Mouse (Mus musculus): Measurements from ENCODE around the gene Slc22a17.

Slc22a17 gene

DNA sequence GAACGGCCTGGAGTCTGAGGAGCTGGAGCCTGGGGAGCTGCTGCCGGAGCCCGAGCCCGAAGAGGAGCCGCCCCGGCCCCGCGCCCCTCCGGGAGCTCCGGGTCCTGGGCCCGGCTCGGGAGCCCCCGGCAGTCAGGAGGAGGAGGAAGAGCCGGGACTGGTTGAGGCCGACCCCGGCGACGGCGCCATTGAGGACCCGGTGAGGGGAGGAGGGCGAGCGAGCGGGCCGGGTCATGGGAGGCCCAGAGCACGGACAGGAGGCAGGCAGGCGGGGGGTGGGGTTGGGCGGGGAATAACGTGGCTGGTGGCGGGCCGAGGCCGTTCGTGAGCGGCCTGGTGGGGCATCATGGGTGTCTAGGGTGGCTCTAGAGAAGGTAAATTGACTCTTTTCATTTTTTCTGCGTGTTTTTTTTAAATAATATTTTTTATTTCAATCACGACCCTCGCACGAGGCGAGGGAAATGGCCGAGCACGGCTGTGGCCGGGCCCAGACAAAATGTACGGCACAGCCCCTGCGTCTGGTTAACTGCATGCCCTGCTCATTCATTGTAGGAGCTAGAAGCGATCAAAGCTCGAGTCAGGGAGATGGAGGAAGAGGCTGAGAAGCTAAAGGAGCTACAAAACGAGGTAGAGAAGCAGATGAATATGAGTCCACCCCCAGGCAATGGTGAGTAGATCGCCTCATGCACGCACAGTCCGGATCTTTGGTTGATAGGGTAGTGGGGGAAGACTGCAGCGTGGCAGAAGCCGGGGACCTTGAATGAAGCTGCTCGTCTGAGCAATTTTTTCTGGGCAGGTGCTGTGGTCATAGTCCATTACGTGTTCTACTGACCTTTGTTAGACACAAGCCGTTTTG, 18.4 kb downstream of the Slc22a17 start:
- peak; percentile 60 for DNase-seq

DNA sequence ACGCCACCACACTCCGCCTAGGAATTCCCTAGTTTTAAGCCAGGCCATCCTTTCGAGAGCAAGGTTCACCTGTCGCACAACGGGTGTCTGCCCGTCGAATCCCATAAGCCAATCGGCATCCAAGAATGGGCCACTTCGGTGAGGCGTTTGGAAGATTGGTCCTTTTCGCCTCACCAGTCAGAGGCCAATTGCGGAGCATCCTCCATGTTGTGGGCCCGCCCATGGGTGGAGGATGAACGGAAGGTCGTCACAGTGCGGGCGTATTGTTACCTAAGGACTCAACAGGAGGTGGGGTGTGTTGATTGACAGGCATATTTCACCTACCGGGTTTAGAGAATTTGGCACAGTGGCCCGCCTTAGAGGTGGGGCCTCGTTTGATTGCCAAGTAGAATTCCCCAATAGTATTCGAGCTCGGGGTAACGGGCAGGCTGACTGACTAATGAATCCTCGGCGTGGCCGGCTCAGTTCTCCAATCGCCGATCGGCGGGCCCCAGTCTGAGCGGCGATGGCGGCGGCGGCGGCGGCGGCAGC, 19.2 kb downstream of the Slc22a17 start:
- peak; percentile 93 for DNase-seq

DNA sequence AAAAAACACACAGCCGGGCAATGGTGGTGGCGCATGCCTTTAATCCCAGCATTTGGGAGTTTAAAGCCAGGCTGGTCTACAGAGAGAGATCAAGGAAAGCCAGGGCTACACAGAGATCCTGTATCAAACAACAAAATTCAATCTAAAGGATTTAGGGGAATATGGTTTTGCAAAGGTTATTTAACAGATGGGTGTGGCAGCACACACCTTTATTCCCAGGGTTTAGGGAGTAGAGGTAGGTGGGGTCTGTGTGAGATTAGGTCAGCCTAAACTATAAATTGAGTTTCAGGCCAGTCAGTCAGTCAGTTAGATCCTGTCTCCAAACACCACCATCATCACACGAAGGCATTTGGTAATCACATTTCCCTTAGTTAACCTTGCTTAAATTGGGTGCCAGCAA, 20.7 kb downstream of the Slc22a17 start, which contains the start of gene Pabpn1:
Gene Pabpn1 (plus strand): TSS at position 301 of the 400 bp plus-strand sequence.
- no peak for DNase-seq

DNA sequence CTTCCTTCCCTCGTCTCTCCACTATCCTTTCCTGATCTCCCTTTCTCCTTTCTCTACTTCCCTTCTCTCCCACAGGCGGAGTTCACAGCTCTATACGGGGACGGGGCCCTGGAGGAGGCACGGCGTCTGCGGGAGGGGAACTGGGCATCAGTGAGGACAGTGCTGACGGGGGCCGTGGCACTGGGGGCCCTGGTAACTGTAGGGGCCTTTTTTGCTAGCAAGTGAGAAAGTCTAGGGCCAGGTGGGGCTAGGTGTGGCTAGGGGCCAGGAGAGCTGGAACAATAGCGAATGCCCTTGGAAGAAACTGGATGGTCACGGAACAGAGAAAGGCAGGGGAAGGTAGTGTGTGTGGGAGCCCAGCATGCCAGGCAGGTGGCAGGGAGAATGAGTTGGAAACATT, 27.6 kb downstream of the Slc22a17 start:
- no peak for DNase-seq

DNA sequence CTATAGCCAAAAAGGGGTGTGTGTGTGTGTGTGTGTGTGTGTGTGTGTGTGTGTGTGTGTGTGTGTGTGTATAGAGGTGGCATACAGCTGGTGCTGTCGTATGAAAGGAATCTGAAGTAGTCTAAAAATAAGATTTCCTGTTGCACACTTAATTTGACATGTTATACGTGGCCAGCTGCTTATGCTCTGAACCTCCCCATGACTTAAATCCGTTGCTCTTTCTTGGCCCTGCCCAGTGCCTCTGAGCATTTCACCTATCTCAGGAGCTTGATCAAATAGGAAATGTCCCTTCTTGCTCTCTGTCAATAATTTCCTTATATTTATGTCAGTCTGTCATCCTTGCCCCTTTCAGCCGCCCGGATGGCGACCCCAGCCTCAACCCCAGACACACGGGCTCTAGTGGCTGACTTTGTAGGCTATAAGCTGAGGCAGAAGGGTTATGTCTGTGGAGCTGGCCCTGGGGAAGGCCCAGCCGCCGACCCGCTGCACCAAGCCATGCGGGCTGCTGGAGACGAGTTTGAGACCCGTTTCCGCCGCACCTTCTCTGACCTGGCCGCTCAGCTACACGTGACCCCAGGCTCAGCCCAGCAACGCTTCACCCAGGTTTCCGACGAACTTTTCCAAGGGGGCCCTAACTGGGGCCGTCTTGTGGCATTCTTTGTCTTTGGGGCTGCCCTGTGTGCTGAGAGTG, 28.8 kb downstream of the Slc22a17 start:
- DNase-seq = no peak

DNA sequence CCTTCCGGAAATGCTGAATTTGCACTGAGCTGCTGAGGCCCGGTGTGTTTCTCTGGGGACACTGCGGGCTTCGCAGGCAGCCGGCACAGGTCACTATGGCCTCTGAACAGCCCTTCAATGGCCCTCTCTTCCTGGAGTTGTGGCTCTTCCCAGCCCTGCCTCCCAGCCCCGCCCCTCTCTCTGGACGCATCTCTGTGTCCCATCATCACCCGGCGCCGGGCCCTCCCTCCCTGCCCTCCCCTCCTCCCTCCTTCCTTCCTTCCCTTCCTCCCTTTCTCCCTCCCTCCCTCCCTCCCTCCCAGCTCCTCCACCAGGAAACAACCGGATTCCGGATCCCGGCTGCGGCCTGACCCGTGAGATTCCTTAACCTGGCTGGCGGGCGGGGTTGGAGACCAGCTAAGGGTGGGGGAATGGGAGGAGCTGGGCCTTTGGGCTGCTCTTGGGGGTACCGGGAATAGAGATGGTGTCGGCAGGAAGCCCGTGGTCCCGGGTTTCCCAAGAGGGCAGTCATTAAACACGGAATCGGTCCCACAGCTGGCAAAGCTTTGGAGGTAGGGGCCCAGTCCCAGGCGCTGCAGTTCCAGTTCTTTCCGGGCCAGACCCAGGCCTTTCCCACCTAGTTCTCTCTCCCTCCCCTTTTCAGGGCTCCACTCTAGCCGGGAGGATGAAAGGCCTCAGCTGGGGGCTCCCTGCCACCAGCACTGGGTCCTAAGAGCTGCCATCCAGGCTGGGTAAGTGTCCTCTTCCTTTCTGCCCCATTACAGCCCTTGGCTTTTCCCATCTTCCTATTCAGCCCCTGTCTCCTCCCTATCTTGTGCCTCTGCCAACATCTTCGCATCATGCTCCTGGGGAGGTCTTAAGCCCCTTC, 29.5 kb downstream of the Slc22a17 start, which contains the start of the genes Bcl2l2 and Gm20521:
Gene Bcl2l2 (plus strand): TSS at position 224 of the 868 bp plus-strand sequence.
Gene Gm20521 (plus strand): TSS at position 288 of the 868 bp plus-strand sequence.
- DNase-seq = peak; percentile 82

DNA sequence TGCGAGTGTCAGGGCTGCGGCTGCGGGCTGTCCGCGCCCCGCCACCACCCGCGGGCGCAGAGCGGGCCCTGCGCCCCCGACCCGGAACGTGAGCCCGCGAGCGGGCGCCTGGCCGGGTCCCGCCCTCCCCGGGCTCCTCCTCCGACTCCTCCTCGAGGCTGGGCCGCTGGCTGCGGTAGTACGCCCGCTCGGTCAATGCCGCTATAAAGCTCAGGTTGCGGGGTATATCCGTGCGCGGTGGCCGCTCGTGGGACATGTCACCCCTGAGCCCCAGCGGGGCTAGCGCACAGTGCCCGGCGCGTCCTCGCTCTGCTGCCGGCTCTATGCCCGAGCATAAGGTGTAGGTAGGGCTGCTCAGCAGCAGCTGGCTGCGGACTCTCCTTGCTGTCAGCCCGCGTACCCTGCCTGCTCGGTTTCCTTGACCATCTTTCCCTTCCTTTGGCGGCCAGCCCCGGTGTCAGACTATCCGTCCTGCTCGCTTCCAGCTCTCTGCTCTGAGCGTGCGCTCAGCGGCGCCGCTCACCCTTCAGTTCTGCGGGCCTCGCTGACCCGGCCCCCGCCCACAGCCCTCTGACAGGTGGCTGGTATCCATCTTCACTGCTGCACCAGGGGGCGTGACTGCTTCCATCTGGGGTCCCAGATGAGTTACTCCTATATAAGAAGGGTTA, 35.8 kb downstream of the Slc22a17 start, which contains the start of gene Ppp1r3e:
Gene Ppp1r3e (minus strand): TSS at position 503 of the 668 bp plus-strand sequence.
- peak; percentile 62 for DNase-seq

DNA sequence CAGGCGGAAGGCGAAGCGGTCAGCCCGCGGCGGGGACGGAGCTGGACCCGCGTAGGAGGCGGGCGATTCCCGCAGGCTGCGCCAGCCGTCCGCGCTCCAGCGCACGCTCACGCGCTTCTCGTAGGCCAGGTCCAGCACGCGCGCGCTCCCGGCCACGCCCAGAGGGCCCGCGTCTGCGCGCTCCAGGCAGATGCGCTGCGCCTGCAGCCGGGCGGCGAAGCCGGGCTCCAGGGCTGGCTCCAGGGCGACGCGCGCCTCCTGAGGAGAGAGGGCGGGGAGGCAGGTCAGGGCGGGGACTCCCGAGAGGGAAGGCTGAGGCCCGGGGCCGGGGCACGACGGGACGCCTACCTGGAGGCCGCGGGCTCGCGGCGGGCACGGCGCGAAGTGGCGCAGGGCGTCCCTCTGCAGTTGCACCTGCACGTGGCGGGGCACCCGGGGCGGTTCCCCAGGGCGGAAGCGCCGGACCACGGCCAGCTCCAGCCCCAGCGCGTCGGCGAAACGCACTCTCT, 36.3 kb downstream of the Slc22a17 start:
- peak; percentile 88 for DNase-seq

DNA sequence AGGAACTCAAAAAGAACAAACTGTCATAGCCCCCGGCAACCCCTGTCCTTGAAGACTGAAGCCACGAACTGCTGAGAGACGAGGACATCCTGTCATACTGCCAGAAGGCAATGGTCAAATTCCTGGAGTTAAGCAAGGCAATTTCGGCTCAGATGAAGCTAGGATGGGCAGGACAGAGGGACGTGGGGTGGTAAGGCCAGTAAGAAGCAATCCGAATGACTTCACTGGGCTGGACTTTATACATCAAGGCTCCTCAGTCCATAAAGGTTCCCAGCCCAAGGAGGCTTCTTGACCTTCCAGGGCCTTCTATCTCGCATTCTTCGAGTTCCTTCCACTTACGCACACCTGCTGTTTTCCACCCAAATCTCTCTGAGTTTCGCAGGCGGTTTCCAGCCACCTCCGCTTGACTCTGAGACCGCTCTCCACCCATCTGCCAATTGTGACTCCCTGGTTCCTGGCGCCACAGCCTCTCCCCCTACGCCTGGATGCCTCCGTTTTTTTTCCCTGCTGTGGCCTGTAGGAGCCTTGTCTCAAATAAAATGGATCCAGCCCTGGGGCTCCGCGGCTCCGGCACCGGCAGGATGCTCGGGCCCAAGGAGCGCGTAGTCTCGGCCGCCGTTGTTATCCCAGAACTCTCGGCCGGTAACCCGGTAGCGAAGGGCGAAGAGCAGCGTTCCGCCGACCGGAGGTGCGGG, 36.9 kb downstream of the Slc22a17 start:
- no peak for DNase-seq

DNA sequence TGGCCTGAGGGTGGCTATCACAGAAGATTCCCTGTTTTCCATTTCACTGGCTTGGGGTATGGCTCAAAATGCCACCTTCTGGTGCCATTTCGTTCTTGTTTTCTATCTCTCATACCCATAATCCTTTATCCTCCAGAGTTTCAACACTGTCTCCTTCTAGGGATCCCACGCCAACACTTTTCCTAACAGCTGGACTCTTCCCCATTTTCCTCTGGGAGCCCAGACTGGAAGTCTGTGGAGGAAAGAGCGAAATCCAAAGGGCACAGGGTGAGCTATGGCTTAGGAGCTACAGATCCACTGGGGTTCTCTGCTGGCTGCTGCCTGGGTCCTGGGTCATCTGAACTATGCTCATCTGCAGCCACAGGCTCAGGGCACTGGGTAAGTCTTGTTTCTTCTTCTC, 38.8 kb downstream of the Slc22a17 start:
- DNase-seq = no peak

DNA sequence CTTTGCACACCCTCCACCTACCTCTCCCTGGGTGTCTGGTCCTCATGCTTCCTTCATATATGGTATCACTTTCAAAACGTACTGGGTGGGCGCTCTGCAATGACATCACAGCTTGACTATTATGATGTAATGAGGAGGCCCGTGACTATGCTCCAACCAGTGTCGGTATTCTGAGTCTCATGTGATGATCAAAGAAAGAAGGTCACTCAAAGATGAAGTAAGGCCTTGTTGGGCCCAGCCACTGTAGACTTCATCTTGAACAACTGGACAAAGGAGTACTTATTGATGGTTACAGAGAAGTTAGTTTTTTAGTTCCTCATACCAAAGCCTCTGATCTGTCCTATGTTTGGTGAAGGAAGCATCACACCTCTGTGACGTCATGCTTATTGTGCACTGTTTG, 42.1 kb downstream of the Slc22a17 start, which contains the start of gene Homez:
Gene Homez (minus strand): TSS at position 101 of the 400 bp plus-strand sequence.
- no peak for DNase-seq

DNA sequence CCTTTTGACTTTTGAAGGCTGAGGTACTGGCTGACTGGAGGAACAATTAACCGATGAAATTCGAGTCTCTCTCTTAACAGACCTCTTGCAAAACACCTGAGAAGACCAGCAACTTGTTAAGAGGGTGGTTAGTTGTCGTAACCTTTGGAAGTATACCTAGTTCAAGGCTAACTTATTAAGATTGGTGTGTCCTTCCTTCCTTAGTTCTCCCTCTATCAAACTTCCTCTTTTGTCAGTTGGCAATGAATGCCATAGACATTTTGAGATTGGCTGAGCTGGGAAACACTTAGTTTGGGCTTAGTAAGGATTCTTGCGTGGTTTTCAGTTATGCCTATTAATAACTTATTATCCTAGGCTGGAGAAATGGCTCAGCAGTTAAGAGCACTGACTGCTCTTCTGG, 44.9 kb downstream of the Slc22a17 start:
- no peak for DNase-seq

DNA sequence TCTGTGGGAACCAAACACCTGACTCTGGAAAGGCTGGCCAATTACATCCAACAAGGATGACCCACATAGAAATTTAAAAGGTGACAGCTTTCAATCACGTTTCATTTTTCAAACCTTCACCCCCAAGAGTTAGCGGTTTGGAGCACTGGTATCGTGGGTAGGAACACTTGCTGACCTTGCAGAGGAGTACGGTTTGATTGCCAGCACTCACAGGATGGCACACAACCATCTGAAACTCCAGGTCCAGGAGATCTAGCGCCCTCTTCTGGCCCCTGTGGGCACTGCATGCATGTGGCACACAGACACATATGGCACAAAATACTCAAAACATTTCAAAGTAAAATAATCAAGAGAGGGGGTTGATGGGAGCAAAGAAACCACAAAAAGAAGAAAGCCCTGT, 46.0 kb downstream of the Slc22a17 start:
- no peak for DNase-seq

DNA sequence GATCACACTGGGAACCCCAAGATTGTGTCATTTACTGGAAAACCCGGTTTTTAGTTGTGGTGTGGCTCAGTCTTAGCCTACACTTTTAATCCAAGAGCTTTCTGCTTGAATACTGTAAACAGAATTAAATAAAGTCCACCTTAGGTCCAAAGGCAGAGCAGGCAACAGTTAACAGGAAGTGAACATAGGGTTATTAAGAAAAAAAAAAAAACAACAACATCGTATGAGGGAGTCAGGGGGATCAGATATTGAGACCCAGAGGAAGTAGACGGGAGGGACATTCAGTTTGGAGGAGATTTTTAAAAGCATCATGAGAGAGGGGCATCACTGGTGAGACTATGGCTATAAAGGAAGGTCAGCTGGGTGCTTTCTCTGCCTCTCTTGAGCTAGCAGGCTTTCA, 46.7 kb downstream of the Slc22a17 start:
- DNase-seq = no peak

DNA sequence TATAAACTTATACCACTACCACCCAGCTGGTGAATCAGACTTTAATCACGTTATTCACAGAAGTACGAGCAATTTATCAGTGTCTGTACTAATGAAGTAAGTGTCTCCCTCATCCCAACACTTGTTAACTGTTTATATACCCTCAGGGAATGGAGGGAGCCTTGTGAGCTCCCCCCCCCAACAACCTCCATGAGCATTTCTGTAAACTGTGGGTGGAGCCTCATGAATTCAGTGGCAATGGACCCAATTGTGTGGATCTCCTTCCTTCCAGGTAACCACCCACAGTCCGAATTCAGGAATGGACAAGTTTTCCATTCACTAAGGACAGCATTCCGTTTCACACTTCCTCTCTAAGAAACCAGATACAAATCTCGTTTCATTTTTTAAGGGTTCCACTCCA, 47.3 kb downstream of the Slc22a17 start:
- DNase-seq = no peak

DNA sequence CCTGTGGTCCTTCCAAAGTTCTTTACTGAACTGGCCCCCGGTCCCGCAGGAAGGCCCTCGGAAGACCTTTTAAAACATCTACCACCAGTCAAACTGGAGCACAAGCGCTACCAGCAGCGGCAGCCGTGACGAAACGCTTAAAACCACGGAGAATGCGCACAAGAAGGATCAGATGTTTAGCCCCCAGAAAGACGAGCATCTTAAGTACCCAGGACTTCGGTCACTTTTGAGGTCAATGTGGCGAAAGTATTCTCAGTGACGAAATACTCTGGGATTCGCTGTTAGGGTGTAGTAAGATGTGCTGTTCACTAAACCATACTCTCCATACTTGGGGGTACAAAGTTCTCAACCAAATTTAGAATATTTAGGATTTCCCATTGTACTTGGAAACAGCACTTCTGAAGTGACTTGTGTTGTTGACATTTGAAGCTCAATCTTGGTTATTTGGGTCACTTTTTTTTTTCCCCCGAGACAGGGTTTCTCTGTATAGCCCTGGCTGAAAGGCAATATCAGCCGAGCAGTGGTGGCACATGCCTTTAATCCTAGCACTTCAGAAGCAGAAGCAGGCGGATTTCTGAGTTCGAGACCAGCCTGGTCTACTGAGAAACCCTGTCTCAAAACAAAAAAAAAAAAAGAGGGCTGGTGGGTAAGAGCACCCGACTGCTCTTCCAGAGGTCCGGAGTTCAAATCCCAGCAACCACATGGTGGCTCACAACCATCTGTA, 48.5 kb downstream of the Slc22a17 start:
- no peak for DNase-seq

DNA sequence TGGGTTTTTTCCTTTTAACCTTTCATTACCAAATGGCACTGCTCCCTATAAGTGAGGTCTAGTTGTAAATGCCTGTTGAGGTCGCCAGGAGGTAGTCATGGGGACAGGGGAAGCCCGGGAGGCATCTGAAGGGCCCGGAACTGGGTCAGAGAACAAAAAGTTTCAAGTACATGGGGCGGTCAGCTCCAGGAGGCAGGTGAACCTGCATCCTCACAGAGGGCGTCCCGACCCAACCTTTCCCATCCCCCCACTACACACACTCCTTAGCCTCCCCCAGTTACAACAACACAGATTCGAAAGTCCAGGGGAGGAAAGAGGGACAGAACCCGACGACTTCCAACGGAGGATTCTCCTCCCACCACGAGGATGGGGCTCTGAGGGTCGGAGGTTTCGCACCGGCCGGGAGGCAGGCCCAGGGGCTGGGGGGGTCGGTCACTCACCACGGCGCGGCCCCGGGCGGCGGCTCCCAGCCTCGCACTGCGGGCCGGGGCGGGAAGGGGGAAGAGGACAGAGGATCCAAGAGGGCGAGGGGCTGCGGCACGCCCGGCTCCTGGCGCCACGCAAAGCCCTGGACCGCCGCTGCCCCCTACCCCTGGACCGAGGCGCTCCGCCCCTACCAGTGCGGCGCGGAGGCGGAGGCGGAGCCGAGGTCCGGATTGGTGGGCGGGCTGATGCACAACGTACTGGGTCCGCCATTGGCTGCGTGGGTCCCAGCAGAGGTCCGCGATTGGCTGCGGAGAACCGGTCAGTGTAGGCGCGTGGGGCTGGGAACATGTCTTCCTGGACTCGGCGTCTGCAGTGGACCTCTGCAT, 49.2 kb downstream of the Slc22a17 start:
- peak; percentile 92 for DNase-seq

DNA sequence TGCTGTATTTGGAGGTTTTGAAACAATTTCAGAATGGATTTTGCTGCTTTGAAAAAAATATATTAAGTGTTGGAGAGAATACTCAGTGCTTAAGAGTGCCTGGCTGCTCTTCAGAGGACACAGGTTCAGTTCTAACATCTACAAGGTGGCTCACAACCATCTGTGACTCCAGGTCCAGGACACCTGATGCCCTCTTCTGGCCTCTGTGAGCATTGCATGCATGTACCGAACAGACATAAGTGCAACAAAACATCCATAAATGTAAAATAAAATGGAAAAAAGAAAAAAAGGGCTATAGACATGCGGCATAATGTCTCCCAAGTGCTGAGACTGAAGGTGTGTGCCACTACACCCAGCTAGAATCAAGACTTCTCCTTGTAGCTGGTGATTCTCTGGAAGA, 52.4 kb downstream of the Slc22a17 start:
- peak; percentile 72 for DNase-seq

DNA sequence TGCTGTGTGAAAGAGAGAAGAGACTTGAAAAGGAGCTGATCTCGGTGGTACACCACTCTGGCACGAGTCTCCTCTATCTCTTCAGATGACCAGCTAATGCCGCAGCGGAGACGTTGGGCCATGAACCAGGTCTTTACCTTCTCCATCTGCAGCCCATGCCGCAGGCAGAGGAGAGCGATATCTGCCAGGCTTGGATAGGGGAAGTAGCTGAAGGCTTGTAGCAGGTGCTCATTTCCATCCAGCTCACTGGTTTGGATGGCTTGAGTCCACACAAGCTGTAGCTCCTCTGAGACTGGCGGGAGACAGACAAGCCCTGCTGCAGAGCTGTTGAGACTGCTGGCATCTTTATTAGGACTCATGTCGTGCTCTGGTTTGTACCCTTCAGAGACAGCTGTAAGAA, 55.0 kb downstream of the Slc22a17 start:
- no peak for DNase-seq
